26 mouse cellular contexts compared by ENCODE assay signal in the genomic region with DNA sequence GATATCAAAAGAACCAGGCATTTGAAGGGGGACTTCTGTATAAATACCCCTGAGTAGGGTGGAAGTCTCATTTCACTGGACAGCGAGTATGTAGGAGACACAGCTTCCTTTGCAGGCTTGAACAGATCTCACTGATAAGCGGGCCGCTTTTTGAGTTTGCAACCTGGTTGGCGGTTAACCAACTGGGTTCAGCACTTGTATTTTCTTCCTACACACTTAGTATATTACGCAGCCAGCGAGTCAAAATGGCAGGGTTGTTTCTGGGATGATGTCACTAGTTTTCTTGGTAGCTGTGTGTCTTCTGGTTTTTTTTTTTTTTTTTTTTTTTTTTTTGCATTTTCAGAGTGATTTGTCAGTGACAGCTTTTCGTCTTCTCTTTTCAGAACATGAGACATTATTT. TPM values are rescaled to one million over a fixed set of nuclear protein-coding genes. Genes with fewer than 3 reads are reported as not detected.
A peak's percentile ranks its signal among the peaks of the same experiment; 100 is the strongest.
DNase-seq lines count a peak whose midpoint lies in the region; ATAC-seq lines count a peak whose summit lies in the region.
"Had no signal": no experiment of that assay in that cellular context is flagged by ENCODE, and none has a peak within 500 bp of the region (broad histone marks: within the 10 kb centered on the region; RNA-seq: fewer than 3 reads in every experiment).

No protein-coding gene starts in this region.

- WGBS in midbrain, embryonic 11.5 days, result 92% methylated on average over 7 of the region's 7 CpGs
- 94% methylated on average over 7 of the region's 7 CpGs for WGBS in midbrain, embryonic 13.5 days
- WGBS in hindbrain, embryonic 12.5 days, result 89% methylated on average over 7 of the region's 7 CpGs

- peak; percentile 26 for DNase-seq in midbrain, embryonic 11.5 days (ENCODE audit: low spot score, missing footprints)
- peak; percentile 66 for DNase-seq in naive thymus-derived CD4-positive, alpha-beta T cell, adult 2 months (ENCODE audit: low read depth)
- DNase-seq in layer of hippocampus, adult 9-10 months (ENCODE audit: low spot score), result no peak
- no peak for DNase-seq in cerebellum, adult 18-20 months
- DNase-seq: adrenal gland, adult 8-10 months; adrenal gland, postnatal 25 days; cerebellum, adult 11-12 months; cerebellum, adult 9-10 months; cerebellum, postnatal 14 days; forebrain, postnatal 0 days; gastrocnemius, adult 2 months; gastrocnemius, postnatal 14 days; heart, adult 11 months; heart, postnatal 36 days had no signal

- no peaks in the 10 kb centered on the region; the same call in 1 of the 2 replicates for H3K9me3 ChIP-seq in midbrain, embryonic 11.5 days (ENCODE audit: control insufficient read depth, low read length)
- 0 out of 2 replicates have a peak, but pooled peaks cover 6% of the 10 kb centered on the region for H3K9me3 ChIP-seq in midbrain, embryonic 13.5 days
- peaks cover 6% of the 10 kb centered on the region; the same call in 1 of the 2 replicates for H3K9me3 ChIP-seq in hindbrain, embryonic 12.5 days (replicated peaks)
- H3K9me3 ChIP-seq: hindbrain, embryonic 15.5 days had no signal

- peaks cover 5% of the 10 kb centered on the region for H3K36me3 ChIP-seq in midbrain, embryonic 11.5 days (ENCODE audit: control insufficient read depth, insufficient read depth, low read length)
- peaks cover 14% of the 10 kb centered on the region for H3K36me3 ChIP-seq in midbrain, embryonic 13.5 days
- peaks cover 11% of the 10 kb centered on the region; the same call in 1 of the 2 replicates for H3K36me3 ChIP-seq in hindbrain, embryonic 12.5 days

- no peak overlapping the region for H3K4me2 ChIP-seq in midbrain, embryonic 11.5 days
- no peak overlapping the region for H3K4me2 ChIP-seq in midbrain, embryonic 13.5 days (replicated peaks)
- no peak overlapping the region for H3K4me2 ChIP-seq in hindbrain, embryonic 12.5 days (replicated peaks)
- H3K4me2 ChIP-seq: embryonic facial prominence, embryonic 12.5 days; embryonic facial prominence, embryonic 15.5 days; heart, embryonic 11.5 days; hindbrain, embryonic 15.5 days had no signal

- ATAC-seq in midbrain, embryonic 11.5 days (ENCODE audit: low FRiP score), result no peak
- ATAC-seq in midbrain, embryonic 13.5 days, result no peak
- peak; percentile 77 for ATAC-seq in CD4-positive, CD25-positive, alpha-beta regulatory T cell, adult 4 months
- ATAC-seq in activated CD4-positive, CD25-positive, alpha-beta regulatory T cell, adult 4 months, result peak; percentile 72
- no peak for ATAC-seq in hindbrain, embryonic 12.5 days (ENCODE audit: low FRiP score)
- ATAC-seq: forebrain, embryonic 14.5 days; forebrain, postnatal 0 days; intestine, embryonic 16.5 days; Patski had no signal

- no peak overlapping the region for H3K9ac ChIP-seq in midbrain, embryonic 11.5 days (ENCODE audit: low read length)
- H3K9ac ChIP-seq in midbrain, embryonic 13.5 days (replicated peaks), result no peak overlapping the region
- no peak overlapping the region for H3K9ac ChIP-seq in hindbrain, embryonic 12.5 days
- H3K9ac ChIP-seq: embryonic facial prominence, embryonic 12.5 days; embryonic facial prominence, embryonic 15.5 days; forebrain, postnatal 0 days; hindbrain, embryonic 15.5 days had no signal

- no peak overlapping the region for H3K4me3 ChIP-seq in midbrain, embryonic 11.5 days (ENCODE audit: low read depth, low read length)
- no peak overlapping the region for H3K4me3 ChIP-seq in midbrain, embryonic 13.5 days (replicated peaks)
- no peak overlapping the region for H3K4me3 ChIP-seq in hindbrain, embryonic 12.5 days
- H3K4me3 ChIP-seq: embryonic facial prominence, embryonic 12.5 days; embryonic facial prominence, embryonic 15.5 days; gastrocnemius, adult 2 months; hindbrain, embryonic 10.5 days; hindbrain, embryonic 15.5 days had no signal

- no peaks in the 10 kb centered on the region for H3K4me1 ChIP-seq in midbrain, embryonic 11.5 days (ENCODE audit: control insufficient read depth, insufficient read depth, low read length)
- no peaks in the 10 kb centered on the region for H3K4me1 ChIP-seq in midbrain, embryonic 13.5 days (replicated peaks)
- H3K4me1 ChIP-seq in hindbrain, embryonic 12.5 days, result no peaks in the 10 kb centered on the region
- H3K4me1 ChIP-seq: embryonic facial prominence, embryonic 12.5 days; embryonic facial prominence, embryonic 15.5 days; hindbrain, embryonic 10.5 days; hindbrain, embryonic 15.5 days had no signal

- H3K27me3 ChIP-seq in midbrain, embryonic 11.5 days (ENCODE audit: control insufficient read depth, insufficient read depth, low read length), result no peaks in the 10 kb centered on the region
- H3K27me3 ChIP-seq in midbrain, embryonic 13.5 days, result no peaks in the 10 kb centered on the region
- H3K27me3 ChIP-seq in hindbrain, embryonic 12.5 days, result no peaks in the 10 kb centered on the region
- H3K27me3 ChIP-seq: embryonic facial prominence, embryonic 12.5 days; embryonic facial prominence, embryonic 15.5 days; hindbrain, embryonic 15.5 days; Patski had no signal

- no peak overlapping the region for H3K27ac ChIP-seq in midbrain, embryonic 11.5 days (ENCODE audit: low read depth, low read length)
- H3K27ac ChIP-seq in midbrain, embryonic 13.5 days, result no peak overlapping the region
- no peak overlapping the region for H3K27ac ChIP-seq in hindbrain, embryonic 12.5 days
- H3K27ac ChIP-seq: embryonic facial prominence, embryonic 12.5 days; embryonic facial prominence, embryonic 15.5 days; gastrocnemius, adult 2 months; hindbrain, embryonic 10.5 days; hindbrain, embryonic 15.5 days had no signal

RNA-seq across cellular contexts. Expression of gene Tmppe, which starts 20.9 kb away (rescaled TPM):
- polyA plus RNA-seq in midbrain, embryonic 11.5 days (2014; fragmentation: Nextera tagmentation; extraction: Ambion mirVana), result 3.1 and 3.8 TPM in 2 replicates
- polyA plus RNA-seq in midbrain, embryonic 13.5 days (2015; fragmentation: Nextera tagmentation; extraction: Ambion mirVana), result 8.8 and 9.7 TPM in 2 replicates
- polyA plus RNA-seq in CD4-positive, CD25-positive, alpha-beta regulatory T cell, adult 4 months (2017; shearing (Covaris generic)), result 10 to 100 TPM; 10.9 to 20.8 TPM
- polyA plus RNA-seq in activated CD4-positive, CD25-positive, alpha-beta regulatory T cell, adult 4 months (2017; shearing (Covaris generic)), result 10 to 100 TPM in 1 of 2 experiments, 1 to 10 TPM in 1; 9.1 to 14.3 TPM
- 9.1 and 10.3 TPM in 2 replicates for polyA plus RNA-seq in hindbrain, embryonic 12.5 days (2016; fragmentation: Nextera tagmentation; extraction: Ambion mirVana)

RNA-seq across cellular contexts. Expression of gene Glb1, which starts 20.9 kb away (rescaled TPM):
- 20.9 and 25.6 TPM in 2 replicates for polyA plus RNA-seq in midbrain, embryonic 11.5 days (2014; fragmentation: Nextera tagmentation; extraction: Ambion mirVana)
- polyA plus RNA-seq in midbrain, embryonic 13.5 days (2015; fragmentation: Nextera tagmentation; extraction: Ambion mirVana), result 20.2 and 22.5 TPM in 2 replicates
- 10 to 100 TPM; 43.0 to 62.1 TPM for polyA plus RNA-seq in CD4-positive, CD25-positive, alpha-beta regulatory T cell, adult 4 months (2017; shearing (Covaris generic))
- 10 to 100 TPM; 32.1 to 32.4 TPM for polyA plus RNA-seq in activated CD4-positive, CD25-positive, alpha-beta regulatory T cell, adult 4 months (2017; shearing (Covaris generic))
- polyA plus RNA-seq in hindbrain, embryonic 12.5 days (2016; fragmentation: Nextera tagmentation; extraction: Ambion mirVana), result 26.0 and 27.9 TPM in 2 replicates

RNA-seq across cellular contexts. Expression of gene Crtap, which starts 31.3 kb away (rescaled TPM):
- polyA plus RNA-seq in midbrain, embryonic 11.5 days (2014; fragmentation: Nextera tagmentation; extraction: Ambion mirVana), result 37.6 and 38.7 TPM in 2 replicates
- polyA plus RNA-seq in midbrain, embryonic 13.5 days (2015; fragmentation: Nextera tagmentation; extraction: Ambion mirVana), result 17.6 and 18.2 TPM in 2 replicates
- polyA plus RNA-seq in CD4-positive, CD25-positive, alpha-beta regulatory T cell, adult 4 months (2017; shearing (Covaris generic)), result 1 to 10 TPM; 2.4 to 2.9 TPM
- polyA plus RNA-seq in activated CD4-positive, CD25-positive, alpha-beta regulatory T cell, adult 4 months (2017; shearing (Covaris generic)), result 1 to 10 TPM; 3.5 to 5.1 TPM
- polyA plus RNA-seq in hindbrain, embryonic 12.5 days (2016; fragmentation: Nextera tagmentation; extraction: Ambion mirVana), result 68.4 and 73.9 TPM in 2 replicates

Comparison
In these comparisons a context has a peak if more than half of its experiments do, and no peak if none do; other contexts are left out.
1. ATAC-seq: peak in CD4-positive, CD25-positive, alpha-beta regulatory T cell, adult 4 months (single experiment) and activated CD4-positive, CD25-positive, alpha-beta regulatory T cell, adult 4 months (single experiment); none in midbrain, embryonic 11.5 days (single experiment), midbrain, embryonic 13.5 days (single experiment) and hindbrain, embryonic 12.5 days (single experiment).
2. DNase-seq: peak in midbrain, embryonic 11.5 days (single experiment) and naive thymus-derived CD4-positive, alpha-beta T cell, adult 2 months (single experiment); none in layer of hippocampus, adult 9-10 months (single experiment) and cerebellum, adult 18-20 months (0 of 2).